Mouse (Mus musculus) thymus, postnatal 10 days (tissue): ENCODE data around the gene Pdia5.

ENCODE experiments used
- DNase-seq, 2 experiments: peaks; one replicate each; pipeline ENCODE4 v3.0.0; 2021; ENCODE audit warnings: low spot score in 2 of 2

The Pdia5 gene

GRCm38 (mm10) chr16:35484526-35485233, 6.0 kb downstream of the Pdia5 start:
- no peak for DNase-seq

GRCm38 (mm10) chr16:35484105-35484504, 6.6 kb downstream of the Pdia5 start:
- no peak for DNase-seq

GRCm38 (mm10) chr16:35479301-35479700, 11.4 kb downstream of the Pdia5 start:
- DNase-seq, result no peak

DNA sequence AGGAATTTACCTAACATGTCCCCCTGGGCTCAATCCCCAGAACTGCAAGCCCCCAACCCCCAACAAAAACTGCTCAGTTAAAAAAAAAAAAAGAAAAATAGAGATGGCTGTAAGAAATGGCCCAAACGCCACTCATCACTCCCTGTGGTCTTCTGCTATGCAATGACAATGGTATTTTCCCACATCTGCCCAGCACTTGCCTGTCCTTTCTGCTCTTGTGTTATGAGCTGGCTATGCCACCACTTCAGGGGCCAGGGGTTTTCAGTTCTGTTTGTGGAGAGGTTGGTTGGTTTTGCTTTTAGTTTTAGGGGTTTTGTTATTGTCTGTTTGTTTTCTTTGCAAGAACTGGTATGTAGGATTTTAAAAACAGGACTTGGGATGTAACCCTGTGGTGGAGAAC, 13.4 kb downstream of the Pdia5 start:
- DNase-seq, result no peak

DNA sequence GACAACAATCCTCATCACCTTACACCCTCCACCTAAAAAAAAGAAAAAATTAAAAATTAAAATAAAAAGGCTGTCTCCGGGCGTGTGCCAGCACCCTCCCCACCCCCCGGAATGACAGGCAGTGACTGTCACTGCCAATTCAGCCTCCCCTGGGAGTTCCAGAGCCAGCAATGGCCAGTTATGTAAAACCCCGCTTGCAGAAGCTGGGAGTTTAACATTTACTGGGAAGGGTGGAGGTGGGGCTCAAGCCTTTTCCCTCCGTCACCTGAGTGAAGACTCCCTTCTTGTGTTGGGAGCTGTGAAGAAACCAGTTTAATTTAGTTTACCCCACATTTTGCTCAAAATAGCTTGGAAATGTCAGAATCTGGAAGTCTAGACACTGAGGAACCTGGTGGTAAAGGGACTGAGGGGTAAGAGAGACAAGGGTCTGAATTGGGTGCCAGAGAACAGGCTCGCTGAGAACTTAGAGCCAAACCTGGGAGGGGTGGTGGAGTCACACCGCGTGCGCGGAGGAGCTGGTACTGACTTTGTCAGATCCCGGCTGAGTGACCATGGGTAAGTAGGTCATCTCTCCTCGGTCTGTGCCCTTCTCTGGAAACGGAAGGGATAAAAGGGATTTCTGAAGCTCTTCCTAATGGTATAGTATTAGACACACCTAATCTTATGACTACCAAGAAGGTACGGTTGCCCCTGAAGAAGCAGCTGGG, 18.0 kb downstream of the Pdia5 start:
- DNase-seq, result no peak

- no peak for DNase-seq
Observed at GRCm38 (mm10) chr16:35471841-35472568, 18.7 kb downstream of the Pdia5 start.

- no peak for DNase-seq
Observed at GRCm38 (mm10) chr16:35470983-35471382, 19.7 kb downstream of the Pdia5 start.

- DNase-seq, result no peak
Observed at GRCm38 (mm10) chr16:35470096-35470495, 20.6 kb downstream of the Pdia5 start.

DNA sequence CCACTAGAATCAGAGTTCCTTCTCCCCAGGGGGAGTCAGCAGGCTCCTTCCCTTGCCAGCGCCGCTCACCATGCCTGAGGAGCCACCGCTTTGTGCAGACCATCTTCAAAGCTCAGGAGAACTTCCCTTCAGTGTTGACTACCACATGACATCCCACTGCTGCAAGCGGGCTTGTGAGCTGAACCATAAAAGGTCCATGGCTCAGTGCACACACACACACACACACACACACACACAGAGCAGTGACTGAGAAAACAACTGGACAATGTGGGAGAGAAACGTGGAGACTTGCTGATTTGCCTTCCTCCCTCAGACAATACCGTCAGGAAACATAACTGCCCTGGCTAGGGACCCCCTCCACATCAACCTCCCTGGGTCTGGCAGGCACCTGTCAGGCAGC, 21.7 kb downstream of the Pdia5 start:
- no peak for DNase-seq

DNA sequence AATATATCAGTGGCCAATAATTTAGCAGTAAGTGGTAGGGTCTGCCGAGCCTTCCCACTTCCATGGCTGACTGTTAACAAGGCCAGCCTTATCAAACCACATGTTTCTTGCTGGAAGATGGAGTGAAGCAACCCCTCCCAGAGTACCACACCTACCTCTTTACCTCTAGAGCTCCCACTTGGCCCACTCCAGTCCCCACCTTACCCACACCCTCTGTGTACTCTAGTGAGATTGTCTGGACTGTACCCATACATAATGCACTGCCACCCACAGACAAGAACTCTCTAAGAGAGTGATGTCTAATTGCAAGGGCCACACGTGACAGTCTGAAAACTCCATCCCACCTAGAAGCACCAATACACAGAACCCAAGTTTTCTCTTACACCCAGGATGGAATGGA, 23.6 kb downstream of the Pdia5 start:
- DNase-seq, result no peak

GRCm38 (mm10) chr16:35465808-35466351, 24.8 kb downstream of the Pdia5 start:
- no peak for DNase-seq

DNA sequence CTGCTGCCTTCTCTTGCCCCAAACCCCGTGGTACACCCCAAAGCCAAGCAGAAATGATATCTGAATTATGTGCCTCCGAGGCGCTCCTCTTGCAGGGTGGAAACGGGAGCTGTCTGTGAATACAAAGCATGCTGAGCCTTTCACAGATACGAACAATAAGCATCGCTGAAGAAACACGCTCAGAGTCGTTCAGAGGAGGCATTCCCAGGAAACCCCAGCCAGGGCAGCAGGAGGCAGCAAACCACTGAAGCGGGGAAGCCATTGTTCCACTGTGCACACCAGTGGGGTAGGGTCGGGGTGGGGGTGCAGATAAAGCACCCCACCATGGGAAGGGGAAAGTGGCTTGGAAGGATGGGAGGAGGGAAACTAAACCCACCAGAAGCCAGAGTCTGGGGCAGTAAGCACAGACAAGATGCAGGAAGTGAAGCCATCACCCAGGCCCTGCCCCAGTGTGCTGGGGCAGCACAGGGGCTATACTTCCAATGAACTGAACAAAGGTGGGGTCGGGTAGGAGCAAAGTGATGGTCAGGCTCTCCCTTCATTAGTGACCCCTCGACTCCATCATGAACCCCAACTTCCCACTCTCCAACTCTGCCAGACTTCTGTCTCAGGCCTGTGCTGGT, 25.9 kb downstream of the Pdia5 start:
- no peak for DNase-seq

DNA sequence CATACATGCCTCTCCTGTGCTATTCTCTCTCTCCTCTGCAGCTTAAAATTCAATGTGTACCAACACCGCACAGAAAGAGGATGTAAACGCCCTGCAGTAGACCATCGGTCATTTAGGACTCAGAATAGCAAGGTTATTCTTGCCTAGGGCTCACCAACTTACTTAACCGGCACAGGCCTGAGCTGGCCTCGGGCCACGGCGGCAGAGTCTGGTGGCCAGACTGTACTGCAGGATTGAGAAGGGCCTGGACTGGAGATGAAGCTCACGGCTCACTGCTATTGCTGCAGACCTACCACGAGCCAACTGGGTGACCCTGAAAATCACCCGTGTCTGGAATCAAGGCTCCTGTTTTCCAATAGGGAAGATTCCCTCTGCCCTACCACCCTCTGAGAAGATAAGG, 27.0 kb downstream of the Pdia5 start:
- no peak for DNase-seq

DNA sequence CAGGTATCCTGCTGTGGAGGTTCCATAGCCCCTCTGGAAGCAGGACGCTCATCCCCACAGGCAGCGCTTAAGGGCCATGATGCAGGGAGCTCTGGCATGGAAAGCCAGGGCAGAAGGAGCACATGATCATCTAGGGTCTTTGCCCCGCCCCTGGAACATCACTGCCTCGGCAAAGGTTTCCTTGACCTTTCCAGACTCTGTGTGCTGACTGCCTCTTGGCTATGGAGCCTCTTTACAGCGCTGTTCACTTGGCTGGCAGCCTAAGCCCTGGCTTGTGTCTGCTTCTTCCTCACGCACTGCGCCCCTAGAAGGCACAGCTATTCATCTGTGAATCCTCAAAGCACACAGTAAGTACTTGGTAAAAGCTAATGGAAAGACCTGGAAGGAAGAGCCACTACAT, 27.7 kb downstream of the Pdia5 start:
- no peak for DNase-seq

DNA sequence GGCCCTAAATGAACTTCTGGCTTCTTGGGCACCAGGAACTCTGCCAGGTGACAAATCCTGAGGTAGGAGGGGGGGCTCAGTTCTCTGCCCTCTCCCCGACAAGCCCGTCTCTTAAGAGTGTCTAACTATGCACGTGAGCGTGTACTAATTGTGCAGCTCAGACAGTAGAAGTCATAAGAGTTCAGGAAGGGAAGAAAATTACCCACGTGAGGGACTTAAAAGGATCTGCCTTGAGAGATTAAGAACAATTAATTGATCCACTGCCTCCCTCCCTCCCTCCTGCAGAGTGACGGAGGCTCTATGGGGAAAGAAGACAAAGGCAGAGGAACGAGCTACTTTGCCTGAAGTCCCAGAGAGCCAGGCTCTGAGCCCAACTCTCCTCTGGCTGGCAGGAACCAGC, 31.1 kb downstream of the Pdia5 start:
- DNase-seq, result no peak

DNA sequence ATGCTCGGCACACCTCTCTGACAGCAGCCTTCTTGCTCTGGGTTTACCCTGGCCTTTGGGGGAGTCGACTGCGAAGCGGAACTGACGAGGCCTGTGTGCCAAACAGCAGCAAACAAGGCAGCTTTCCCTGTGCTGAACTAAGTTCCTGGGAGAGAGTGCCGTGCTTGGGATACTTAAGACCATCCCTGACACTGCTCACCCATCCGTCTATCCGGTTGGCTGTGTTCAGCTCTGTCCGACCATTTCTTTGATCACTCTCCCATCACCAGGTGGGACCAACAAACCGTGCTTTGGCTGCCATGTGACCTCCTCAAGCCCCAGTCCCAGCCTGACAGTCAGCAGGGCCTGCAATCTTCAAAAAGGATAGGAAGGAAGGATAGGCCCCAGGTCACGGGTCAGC, 32.4 kb downstream of the Pdia5 start:
- DNase-seq, result no peak

- no peak for DNase-seq
Observed at GRCm38 (mm10) chr16:35457488-35457887, 33.2 kb downstream of the Pdia5 start.

DNA sequence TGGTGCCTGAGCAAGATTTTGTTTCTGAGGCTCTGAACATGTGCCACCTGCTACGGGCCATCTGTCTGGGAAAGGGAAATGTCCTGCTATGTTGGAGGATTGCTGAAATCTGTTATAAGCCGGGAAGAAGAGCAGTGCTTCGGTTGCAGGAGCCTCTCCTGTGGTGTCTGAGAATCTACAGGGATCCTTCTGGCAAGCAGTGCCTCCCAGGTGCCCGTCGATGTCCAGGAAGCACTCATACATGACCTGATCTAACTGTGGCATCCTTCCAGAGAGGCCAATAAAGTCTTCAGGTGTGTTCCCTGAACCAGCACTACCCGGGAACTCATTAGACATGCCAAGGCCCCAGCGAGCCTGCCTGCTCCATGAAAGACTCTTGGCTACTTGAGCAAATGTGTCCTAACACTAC, 33.7 kb downstream of the Pdia5 start:
- DNase-seq, result no peak

DNA sequence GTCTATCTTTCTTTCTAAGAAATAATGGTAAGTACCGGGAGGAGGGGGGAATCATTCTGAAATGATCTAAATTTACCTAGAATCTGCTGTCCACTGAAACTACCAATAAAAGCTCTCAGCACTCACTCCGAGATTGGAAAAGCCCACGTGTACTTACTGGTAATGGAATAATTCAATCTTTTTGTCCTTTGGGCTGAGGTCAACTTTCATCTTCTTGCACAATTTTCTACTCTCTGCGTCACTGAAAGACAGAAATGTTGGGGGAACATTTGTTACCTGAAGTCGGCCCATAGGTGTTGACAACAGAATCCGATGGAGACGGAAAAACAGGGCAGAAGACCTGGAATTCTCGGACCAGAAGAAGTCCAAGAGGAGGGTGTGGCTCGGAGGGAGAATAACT, 34.4 kb downstream of the Pdia5 start:
- DNase-seq, result no peak

- DNase-seq, result no peak
Observed at GRCm38 (mm10) chr16:35455822-35456221, 34.9 kb downstream of the Pdia5 start.

DNA sequence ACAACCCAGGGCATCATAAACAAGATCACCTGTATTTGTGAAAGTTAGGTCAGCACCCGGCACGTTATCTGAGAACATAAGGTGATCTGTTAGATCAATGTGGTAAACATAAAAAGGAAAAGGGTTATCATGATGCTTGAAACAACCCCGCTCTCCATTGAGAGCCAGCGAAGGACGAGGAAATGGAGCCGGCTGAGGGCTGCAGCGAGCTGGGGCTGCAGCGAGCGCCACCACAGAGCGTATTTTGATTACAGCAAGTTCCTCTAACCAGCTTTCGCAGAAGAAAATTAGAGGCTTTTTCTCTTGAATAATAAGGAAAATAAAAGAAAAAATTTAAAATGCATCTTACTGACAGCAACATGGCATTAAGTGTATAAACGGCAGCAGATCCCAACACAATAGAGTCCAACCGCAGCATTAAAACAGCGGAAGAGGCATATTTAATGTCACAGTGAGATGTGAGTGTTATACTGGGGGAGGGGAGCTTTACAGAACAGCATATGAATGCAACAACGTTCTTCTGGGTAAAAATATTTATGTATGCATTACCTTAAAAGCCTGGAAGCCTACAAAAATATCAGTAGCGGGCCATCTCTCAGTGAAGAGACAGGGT, 40.5 kb downstream of the Pdia5 start:
- DNase-seq, result no peak

DNA sequence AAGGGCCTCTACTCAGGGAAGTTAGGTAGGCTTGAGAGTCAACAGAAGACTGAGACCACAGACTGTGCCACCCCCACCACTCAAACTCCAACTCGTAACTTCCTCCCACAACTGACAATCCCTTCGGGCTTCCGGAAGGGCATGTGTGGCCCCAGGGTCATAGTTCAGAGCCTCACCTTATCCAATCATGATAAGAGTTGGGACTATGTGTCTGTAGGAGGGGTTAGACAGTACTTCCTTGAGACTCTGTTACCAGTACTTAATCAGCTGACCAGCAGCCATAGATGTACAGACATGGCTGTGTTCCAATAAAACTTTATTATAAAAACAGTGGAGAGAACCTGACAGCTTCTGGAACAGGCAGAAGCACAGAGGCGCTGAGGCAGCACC, 48.7 kb downstream of the Pdia5 start:
- DNase-seq, result no peak
